Comparison of ENCODE assay signal across 8 mouse cellular contexts in the genomic region with DNA sequence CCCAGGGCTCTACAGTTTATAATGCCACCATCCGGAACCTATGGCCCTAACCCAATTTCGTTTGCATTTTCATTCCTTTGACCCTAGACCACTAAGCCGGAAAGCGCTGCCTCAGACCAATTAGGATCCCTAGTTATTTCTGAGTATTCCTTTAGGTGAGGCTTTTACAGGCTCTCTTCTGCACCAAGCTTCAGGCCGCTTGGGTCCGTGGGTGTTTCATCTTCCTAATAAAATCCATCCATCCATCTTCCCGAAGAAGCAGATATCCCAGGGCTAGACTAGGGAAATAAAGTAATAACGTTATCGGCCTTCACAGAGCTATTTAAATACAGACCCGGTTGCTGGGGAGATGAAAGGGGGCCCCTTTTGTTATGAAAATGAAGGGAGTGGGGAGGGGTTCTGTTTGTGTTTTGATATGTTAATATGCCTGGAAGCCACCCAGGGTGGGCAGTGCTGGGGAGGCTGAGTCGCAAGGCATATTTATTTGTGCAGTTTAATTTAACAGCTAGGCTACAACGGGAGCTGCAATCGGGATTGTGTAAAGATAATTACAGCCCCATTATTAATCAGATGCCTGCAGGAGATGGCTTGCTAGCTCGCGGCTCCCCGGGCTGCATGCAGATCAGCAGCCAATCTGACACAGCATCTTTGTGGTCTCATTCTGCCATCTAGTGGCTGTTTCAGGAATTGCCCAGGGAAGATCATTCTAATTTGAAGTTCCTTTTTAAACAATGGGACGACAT.
DNase-seq lines count a peak whose midpoint lies in the region; ATAC-seq and TF ChIP-seq lines count a peak whose summit lies in the region.

No protein-coding gene starts in this region.

- H3K4me3 ChIP-seq in gastrocnemius, adult 2 months = peak overlapping the region; percentile 53
- peak overlapping the region; percentile 24 for H3K4me3 ChIP-seq in hindbrain, postnatal 0 days (ENCODE audit: low read length)

- H3K36me3 ChIP-seq in hindbrain, postnatal 0 days (ENCODE audit: insufficient read depth, low read length) = no peaks in the 10 kb centered on the region

- no peaks in the 10 kb centered on the region for H3K9me3 ChIP-seq in hindbrain, postnatal 0 days (ENCODE audit: low read length)

- TF ChIP-seq CTCF in gastrocnemius, adult 2 months (IDR thresholded peaks at IDR 0.05) = peak; percentile 96
- peak; percentile 96 for TF ChIP-seq CTCF in hindbrain, postnatal 0 days (IDR thresholded peaks at IDR 0.05; ENCODE audit: low read depth)

- H3K27me3 ChIP-seq in hindbrain, postnatal 0 days (ENCODE audit: insufficient read depth, low read length) = no peaks in the 10 kb centered on the region

- H3K4me2 ChIP-seq in hindbrain, postnatal 0 days (ENCODE audit: low read depth, low read length) = peak overlapping the region; percentile 56

- DNase-seq in adipocyte (ENCODE audit: low spot score) = peak; percentile 83
- DNase-seq in cerebellum, postnatal 4 days (ENCODE audit: low spot score in 2 of 2) = peak; percentile 66 to 93
- peak; percentile 70 for DNase-seq in gastrocnemius, adult 2 months
- peak; percentile 96 for DNase-seq in hindbrain, postnatal 0 days (ENCODE audit: low spot score)
- DNase-seq in left cerebral cortex, adult 18-20 months (ENCODE audit: low spot score in 2 of 2) = peak; percentile 89 to 95
- peak; percentile 75 for DNase-seq in retina, postnatal 7 days (ENCODE audit: low read depth, low spot score)
- DNase-seq in urinary bladder, postnatal 14 days (ENCODE audit: low spot score) = peak; percentile 83

- intact Hi-C loops in gastrocnemius, adult 2 months (cut with DNase I) = loop anchor here (1.0 to 5.0 kb wide), 2 partner anchors 25 to 241 kb away; no protein-coding TSS in a partner anchor

- H3K27ac ChIP-seq in gastrocnemius, adult 2 months = no peak overlapping the region
- H3K27ac ChIP-seq in hindbrain, postnatal 0 days = peak overlapping the region; percentile 79

- peak; percentile 84 for ATAC-seq in hindbrain, postnatal 0 days
- peak; percentile 80 for ATAC-seq in megakaryocyte, adult 5-6 weeks (ENCODE audit: poor library complexity, severe bottlenecking)

- peak overlapping the region; percentile 14; the same call in 1 of the 2 replicates for H3K9ac ChIP-seq in hindbrain, postnatal 0 days (replicated peaks; ENCODE audit: low read length)

- WGBS in hindbrain, postnatal 0 days = under 1% methylated on average over 17 of the region's 17 CpGs

- H3K4me1 ChIP-seq in hindbrain, postnatal 0 days (ENCODE audit: insufficient read depth, low read length) = peaks cover 13% of the 10 kb centered on the region; the same call in 1 of the 2 replicates
